Mouse (Mus musculus): ENCODE measurements around the gene Il1r2.

GRCm38 (mm10) chr1:40024554-40025320 is 49.1 kb upstream of the Il1r2 start:
- TF ChIP-seq CTCF (IDR thresholded peaks at IDR 0.05; ENCODE audit: borderline replicate concordance, insufficient read depth, low read length) = no peak
- TF ChIP-seq POLR2A (IDR thresholded peaks at IDR 0.05; ENCODE audit: low read depth, low read length) = no peak

Data from embryonic fibroblast, embryonic 13.5 days (primary cell).